Mouse (Mus musculus) mouse embryonic stem cell (cell line): ENCODE results near the gene Coro2a.
"Not testable (repeated sequence)": the region's sequence is repeated elsewhere in the genome, so short reads cannot be mapped to it uniquely, and the experiment has no call there.

ENCODE experiments used
- in situ Hi-C, 2 experiments: fragments of 300-500 bp; cut with MboI; formaldehyde crosslinking; loops; 1 replicate in 1 of 2; 3 replicates in 1 of 2; pipeline ENCODE4 v1.14.3; 2019 to 2020; ENCODE audit warnings: low sequenced_read_pairs in 2 of 2, low pct_unique_long_range_greater_than_20kb in 1 of 2, mixed read lengths in 1 of 2; ENCODE audit not compliant: unreplicated experiment in 1 of 2

Coro2a gene

DNA sequence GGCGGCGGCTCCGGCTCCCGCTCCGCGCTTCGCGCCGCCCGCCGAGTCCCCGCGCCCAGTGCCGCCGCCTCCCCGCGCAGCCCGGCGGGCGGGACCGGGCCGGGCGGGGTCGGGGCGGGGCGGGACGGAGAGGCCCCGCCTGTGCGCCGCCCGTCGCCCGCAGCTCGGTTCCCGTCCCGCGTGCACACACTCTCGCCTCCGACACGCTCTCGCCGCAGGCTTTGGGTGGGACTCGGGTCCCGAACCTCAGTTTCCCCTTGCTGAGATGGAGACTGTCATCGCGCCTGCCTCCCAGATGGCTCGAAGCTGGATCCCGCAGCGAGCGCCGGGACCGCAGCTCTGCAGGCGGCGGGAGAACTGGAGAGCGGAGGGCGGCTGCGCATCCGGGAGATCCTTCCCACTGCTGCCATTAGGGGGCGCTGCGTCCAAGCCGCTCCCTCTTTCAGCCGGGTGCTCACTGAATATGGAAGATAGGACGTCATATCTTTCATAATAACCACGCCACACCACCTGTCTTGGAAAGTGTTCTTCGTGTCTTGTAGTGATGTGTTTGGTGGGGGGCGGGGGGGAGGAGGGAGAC is at the start of gene Coro2a:
Gene Coro2a (minus strand): TSS at position 359 of the 580 bp plus-strand sequence.
- in situ Hi-C loops: no loop called here

DNA sequence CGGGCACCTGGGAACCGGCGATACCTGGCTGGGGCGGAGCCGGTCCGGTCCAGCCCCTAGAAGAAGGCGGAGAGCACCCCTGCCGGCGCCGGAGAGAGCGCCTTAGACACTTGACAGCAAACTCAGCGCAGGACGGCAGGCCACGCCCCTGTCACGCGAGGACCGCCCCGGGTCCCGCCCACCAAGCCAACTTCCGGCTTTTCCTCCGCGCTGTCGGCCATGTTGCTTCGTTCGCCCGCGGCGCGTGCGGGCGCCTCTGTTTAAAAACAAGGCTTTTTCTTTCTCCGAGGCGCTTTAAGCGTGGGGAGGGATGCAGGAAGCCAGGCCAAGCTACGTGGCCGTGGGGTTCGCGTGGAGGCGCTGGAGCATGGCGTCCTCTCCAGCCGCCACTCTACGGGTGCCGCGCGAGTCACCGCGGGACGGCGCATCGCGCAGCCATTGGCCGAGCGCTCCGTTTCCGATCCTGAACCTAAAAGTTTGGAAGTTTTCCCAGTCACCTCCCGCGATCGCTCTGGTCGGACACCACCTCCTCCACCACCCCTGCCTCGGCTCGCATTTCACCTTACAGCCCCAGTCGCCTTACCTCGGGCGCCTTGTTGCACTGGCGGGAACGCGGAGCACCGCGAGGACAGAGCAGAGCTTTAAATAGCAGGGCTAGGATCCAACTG is 48.2 kb upstream of the Coro2a start, which contains the start of gene Tbc1d2:
Gene Tbc1d2 (minus strand): TSS at position 124 of the 668 bp plus-strand sequence.
- in situ Hi-C loops: loop anchor here (5.0 kb wide), 2 partner anchors 33 to 38 kb away; no protein-coding TSS in a partner anchor

DNA sequence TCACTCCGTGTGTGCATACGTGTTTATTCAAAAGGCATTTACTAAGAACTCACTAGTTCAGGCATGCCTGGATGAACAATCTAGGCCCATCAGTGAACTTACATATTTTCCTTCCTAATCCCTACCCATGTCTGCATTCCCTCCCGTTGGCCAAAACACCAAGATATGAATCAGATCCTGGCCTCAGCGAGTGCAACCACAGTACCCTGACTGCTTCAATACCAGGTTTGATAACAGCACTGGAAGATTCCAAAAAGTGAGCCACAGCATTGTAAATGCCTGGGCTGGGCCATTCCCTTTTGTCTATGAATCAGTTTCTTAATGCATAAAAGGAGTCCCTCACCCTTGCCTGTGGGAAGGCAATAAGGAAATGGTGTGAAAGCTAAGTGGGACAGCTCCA is 47.2 kb upstream of the Coro2a start:
- in situ Hi-C loops: no loop called here

DNA sequence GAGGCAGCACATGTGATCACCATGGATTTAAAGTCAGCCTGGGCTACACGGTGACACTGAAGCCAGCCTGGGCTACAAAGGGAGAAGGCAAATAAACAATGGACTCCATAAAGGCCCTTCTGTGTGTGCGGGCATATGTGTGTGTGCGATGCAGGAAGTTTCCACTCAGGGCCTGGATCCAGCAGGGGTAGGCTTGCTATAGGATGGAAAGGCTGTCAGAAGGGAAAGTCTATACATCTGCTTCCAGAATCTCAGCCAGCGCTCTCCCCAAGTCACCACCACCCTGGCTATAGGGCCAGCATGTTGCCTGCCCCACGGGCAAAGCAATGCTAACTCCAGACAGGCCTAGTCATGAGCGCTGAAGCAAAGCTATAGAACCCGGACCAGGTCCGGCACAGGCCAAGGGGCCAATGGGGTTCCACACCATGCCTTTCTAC is 41.7 kb upstream of the Coro2a start:
- in situ Hi-C loops: no loop called here

- in situ Hi-C loops: no loop called here
These were observed 41.1 kb upstream of the Coro2a start for GRCm38 (mm10) chr4:46642924-46643675.

GRCm38 (mm10) chr4:46641283-46641682 is 39.3 kb upstream of the Coro2a start:
- in situ Hi-C loops: no loop called here

GRCm38 (mm10) chr4:46639866-46640265 is 37.9 kb upstream of the Coro2a start:
- in situ Hi-C loops: no loop called here

GRCm38 (mm10) chr4:46637250-46637649 is 35.2 kb upstream of the Coro2a start:
- in situ Hi-C loops: not testable (repeated sequence)

DNA sequence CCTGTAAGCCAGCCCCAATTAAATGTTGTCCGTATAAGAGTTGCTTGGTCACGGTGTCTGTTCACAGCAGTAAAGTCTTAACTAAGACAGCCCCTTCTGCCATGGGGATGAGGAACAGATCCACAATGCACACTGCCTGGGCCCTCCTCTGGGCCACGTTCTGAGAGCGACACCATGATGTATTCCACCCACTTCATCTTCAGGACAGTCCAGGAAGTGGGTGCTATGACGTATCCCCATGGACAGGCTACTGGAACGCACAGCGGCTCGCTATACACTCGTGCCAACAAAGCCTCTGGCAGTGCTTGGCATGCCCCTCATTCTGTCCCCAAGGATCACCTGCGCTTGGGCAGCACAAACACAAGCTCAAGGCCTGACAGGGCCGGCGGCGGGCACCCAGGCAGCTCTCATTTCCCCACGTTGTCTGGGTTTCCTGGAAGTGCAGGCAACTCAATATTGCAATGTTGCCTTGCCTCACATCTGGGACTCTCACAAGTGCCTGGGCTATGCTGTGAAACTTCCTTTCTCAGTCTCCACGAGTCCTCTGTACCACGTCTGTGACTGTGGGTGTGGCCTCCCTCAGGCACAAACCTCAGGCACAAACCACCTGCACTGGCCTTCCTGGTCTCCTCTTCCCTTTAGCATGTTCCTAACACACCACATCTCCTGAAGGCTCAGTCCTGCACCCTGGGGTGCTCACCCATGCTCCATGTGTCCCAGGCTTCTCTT is 33.9 kb upstream of the Coro2a start:
- in situ Hi-C loops: no loop called here

DNA sequence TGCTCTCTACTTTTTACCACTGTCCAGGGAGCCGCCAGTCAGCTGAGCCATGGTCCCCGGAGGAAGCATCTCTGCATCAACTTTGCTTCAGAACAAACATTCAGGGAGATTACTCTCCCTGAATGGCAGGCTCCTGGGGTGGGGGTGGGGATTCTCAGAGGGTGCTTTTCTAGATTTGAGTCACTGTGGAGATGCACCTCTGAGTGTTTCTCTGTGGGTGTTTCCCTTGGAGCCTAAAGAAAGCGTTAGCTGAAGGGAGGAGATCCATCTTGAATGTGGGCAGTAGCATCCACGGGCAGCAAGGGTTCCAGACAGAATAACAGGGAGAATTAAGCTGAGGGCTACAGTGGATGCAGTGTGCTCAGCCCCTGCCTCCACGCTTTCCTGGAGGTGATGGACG is 32.9 kb upstream of the Coro2a start:
- in situ Hi-C loops: no loop called here

DNA sequence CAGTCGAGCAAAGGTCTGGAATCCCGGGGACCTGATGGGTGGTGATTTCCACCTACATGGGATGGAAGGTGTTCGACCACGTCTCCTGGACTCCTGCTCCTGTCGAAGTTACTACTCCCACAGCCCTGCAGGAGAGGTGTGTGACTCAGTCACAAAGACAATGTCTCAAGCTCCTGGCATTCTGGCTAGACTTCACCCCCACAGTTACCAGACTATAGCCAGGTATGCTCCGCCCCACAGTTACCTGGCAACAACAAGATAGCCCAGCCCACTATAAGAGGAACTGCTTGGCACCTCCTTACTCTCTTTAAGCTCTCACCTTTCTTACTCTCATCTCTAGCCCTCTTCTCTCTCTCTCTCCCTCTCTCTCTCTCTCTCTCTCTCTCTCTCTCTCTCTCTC is 31.6 kb upstream of the Coro2a start:
- in situ Hi-C loops: not testable (repeated sequence)

- in situ Hi-C loops: no loop called here
These were observed 30.5 kb upstream of the Coro2a start for GRCm38 (mm10) chr4:46632465-46632864.

DNA sequence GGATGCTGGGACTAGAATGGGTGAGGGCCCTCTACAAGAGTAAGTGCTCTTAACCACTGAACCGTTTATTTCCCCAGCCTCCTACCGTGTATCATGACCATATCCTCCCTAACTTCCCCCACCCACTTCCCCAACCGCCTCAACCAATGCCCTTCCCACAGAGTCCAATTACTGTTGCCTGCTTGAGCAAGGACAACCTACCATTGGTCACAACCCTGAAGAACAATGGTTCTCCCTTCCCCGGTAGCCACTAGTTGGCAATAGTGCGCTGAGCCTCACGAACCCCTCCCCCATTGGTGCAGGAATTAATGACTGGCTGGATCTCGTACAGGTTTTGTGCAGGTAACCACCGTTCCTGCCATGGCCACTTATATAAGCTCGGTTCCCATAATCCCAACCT is 28.4 kb upstream of the Coro2a start:
- in situ Hi-C loops: no loop called here

- in situ Hi-C loops: no loop called here
These were observed 26.9 kb upstream of the Coro2a start for GRCm38 (mm10) chr4:46628873-46629272.

- in situ Hi-C loops: no loop called here
These were observed 26.1 kb upstream of the Coro2a start for GRCm38 (mm10) chr4:46628081-46628480.

DNA sequence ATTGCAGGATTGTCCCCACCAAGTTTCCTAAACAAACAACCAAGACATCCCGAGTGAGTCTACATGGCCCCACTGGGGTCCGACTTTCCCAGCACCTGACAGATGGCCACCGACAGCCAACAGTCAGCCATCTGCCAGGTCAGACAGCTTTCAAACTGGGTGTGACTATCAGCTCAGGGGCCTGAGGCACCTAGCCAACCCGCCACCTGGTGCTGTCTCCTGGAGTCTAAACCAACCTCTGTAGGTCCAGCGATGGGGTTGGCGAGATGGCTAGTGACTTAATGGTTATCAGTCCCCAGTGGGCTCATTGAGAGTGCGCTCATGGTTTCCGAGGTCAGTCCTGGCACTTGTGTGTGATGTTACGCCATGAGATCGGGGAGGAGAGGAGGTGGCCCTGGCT is 23.1 kb upstream of the Coro2a start:
- in situ Hi-C loops: no loop called here

GRCm38 (mm10) chr4:46623007-46623406 is 21.0 kb upstream of the Coro2a start:
- in situ Hi-C loops: no loop called here

- in situ Hi-C loops: no loop called here
These were observed 18.9 kb upstream of the Coro2a start for GRCm38 (mm10) chr4:46620946-46621345.

- in situ Hi-C loops: no loop called here
These were observed 18.3 kb upstream of the Coro2a start for GRCm38 (mm10) chr4:46620330-46620729.
